Mouse (Mus musculus): ENCODE results near the gene Hdlbp. TPM values are rescaled to one million over a fixed set of nuclear protein-coding genes. Genes with fewer than 3 reads are reported as not detected.

The Hdlbp gene
- polyA plus RNA-seq, 1 experiment from 2014 or later: 205 TPM

DNA sequence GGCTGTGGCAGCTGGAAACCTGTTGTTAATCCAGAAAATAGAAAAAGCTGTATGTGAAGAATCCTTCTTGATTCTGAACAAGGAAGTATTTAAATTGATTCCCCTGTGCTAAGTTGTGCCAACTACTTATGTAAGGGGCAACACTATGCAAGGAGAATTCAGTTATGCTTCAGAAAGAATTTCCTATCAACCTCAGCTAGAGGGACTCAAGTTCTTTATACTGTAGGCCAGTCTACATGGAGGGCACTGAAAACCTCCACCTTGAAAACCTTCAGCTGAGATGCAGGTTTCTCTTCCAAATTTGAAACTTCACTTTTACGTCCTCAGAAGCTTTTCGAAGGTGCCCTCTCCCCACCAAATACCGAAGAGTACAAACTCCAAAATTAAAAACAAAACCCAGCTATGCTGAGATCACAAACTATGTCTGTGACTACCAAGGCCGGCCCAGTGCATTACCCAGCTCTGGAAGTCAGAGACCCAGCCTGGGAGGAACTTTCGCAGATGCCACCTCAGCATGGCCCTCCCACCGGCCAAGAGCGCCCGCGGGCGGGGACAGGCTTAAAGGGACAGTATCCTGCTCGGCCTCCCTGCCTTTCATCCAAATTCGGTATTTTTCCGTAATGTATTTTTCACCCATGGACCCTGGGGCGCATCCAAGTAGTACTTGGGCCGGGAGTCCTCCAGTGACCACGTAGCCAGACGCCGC is 34.1 kb downstream of the Hdlbp start:
- ATAC-seq (ENCODE audit: insufficient number of reproducible peaks, low FRiP score, low TSS enrichment, low read depth): peak; percentile 82
- Histone ChIP-seq H3K27me3 (no peaks in the 10 kb centered on the region), H3K9me3 (no peaks in the 10 kb centered on the region), H3K36me3 (peaks cover 24% of the 10 kb centered on the region), H3K4me1 (peaks cover 27% of the 10 kb centered on the region), H3K4me3 (peak overlapping the region; percentile 93), H3K27ac (peak overlapping the region; percentile 97), H3K9ac (peak overlapping the region; percentile 90), H3K4me2 (peak overlapping the region; percentile 57)
- 3% methylated on average over 18 of the region's 18 CpGs for WGBS

DNA sequence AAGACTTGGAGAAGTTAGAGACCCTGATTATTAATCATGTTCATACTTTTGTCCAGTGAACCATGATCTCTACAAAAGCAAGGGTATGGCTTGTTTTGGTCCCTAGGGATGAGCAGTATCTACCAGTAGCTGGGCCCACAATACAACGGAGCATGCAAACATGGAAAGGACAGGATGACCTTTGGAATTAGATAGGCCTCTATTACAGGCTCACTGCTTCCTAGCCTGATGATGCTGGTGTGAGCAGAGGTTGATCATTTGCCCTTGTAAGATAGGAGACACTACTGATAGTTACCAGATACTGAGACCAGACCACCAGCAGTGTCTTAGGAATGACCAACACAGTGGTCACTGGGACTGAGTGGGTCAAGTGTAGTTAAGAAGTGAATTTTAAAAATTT is 39.3 kb downstream of the Hdlbp start:
- WGBS: 90% methylated on average over 1 of the region's 1 CpGs
- ATAC-seq (ENCODE audit: insufficient number of reproducible peaks, low FRiP score, low TSS enrichment, low read depth): no peak
- H3K27me3 ChIP-seq: no peaks in the 10 kb centered on the region
- no peak overlapping the region for H3K9ac ChIP-seq
- no peak overlapping the region for H3K4me3 ChIP-seq
- no peak overlapping the region for H3K4me2 ChIP-seq
- H3K27ac ChIP-seq: no peak overlapping the region
- peaks cover 64% of the 10 kb centered on the region for H3K36me3 ChIP-seq
- H3K4me1 ChIP-seq: peaks cover 20% of the 10 kb centered on the region
- no peaks in the 10 kb centered on the region for H3K9me3 ChIP-seq

DNA sequence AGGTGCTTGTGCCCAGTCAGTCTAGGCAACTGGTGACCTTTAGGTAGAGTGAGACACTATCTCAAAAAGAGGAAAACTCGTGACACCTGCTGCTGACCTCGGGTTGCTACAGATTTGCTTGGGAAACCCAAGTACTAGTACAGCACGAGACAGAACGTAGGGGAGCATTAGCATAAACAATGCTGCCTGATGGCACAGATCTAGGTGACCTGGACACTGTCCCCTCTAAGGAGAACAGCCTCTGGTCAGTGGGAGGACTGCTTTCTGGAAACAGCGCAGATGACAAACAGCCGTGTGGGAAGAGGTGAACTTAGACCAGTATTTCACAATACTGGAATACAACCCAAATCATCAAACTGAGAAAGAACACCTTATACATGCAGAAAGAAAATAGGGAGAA is 46.5 kb downstream of the Hdlbp start:
- ATAC-seq (ENCODE audit: insufficient number of reproducible peaks, low FRiP score, low TSS enrichment, low read depth): no peak
- H3K4me2 ChIP-seq: no peak overlapping the region
- WGBS: 86% methylated on average over 6 of the region's 6 CpGs
- H3K36me3 ChIP-seq: peaks cover 85% of the 10 kb centered on the region
- H3K9me3 ChIP-seq: no peaks in the 10 kb centered on the region
- no peaks in the 10 kb centered on the region for H3K4me1 ChIP-seq
- H3K9ac ChIP-seq: no peak overlapping the region
- H3K27ac ChIP-seq: no peak overlapping the region
- no peak overlapping the region for H3K4me3 ChIP-seq
- H3K27me3 ChIP-seq: no peaks in the 10 kb centered on the region

DNA sequence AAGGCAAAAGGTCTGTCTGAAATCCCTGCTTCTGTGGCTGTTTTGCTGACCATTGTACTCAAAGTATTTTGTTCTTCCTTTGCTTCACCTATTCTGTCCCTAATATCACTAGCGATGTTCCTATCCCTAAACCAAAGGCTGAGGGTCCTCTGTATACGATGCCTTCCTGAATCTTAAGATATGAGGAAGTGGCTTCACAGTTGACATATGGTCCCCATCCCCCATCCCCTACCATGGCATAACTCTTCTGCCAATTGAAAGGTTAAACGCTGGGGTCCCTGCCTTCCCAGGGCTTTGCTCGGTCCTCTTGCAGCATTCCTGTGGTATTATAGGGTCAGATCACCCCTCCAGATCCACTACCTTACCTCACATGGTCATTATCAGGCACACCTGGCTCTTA is 75.2 kb downstream of the Hdlbp start:
- Histone ChIP-seq H3K4me3 (no peak overlapping the region), H3K36me3 (peaks cover 32% of the 10 kb centered on the region), H3K9me3 (no peaks in the 10 kb centered on the region), H3K4me1 (peaks cover 9% of the 10 kb centered on the region), H3K27ac (no peak overlapping the region), H3K4me2 (no peak overlapping the region), H3K9ac (no peak overlapping the region), H3K27me3 (no peaks in the 10 kb centered on the region)
- WGBS: 76% methylated on average over 4 of the region's 4 CpGs
- ATAC-seq (ENCODE audit: insufficient number of reproducible peaks, low FRiP score, low TSS enrichment, low read depth): no peak

- Histone ChIP-seq H3K27ac (no peak overlapping the region), H3K4me3 (peak overlapping the region; percentile 30), H3K4me1 (peaks cover 9% of the 10 kb centered on the region), H3K4me2 (peak overlapping the region; percentile 44), H3K36me3 (peaks cover 12% of the 10 kb centered on the region), H3K9me3 (no peaks in the 10 kb centered on the region), H3K27me3 (no peaks in the 10 kb centered on the region), H3K9ac (no peak overlapping the region)
- 19% methylated on average over 38 of the region's 38 CpGs for WGBS
- no peak for ATAC-seq (ENCODE audit: insufficient number of reproducible peaks, low FRiP score, low TSS enrichment, low read depth)
Measured at GRCm38 (mm10) chr1:93401191-93402052, 77.2 kb downstream of the Hdlbp start.

GRCm38 (mm10) chr1:93388906-93389305 is 89.7 kb downstream of the Hdlbp start:
- H3K27me3 ChIP-seq: no peaks in the 10 kb centered on the region
- H3K9me3 ChIP-seq: no peaks in the 10 kb centered on the region
- no peak overlapping the region for H3K4me2 ChIP-seq
- no peaks in the 10 kb centered on the region for H3K4me1 ChIP-seq
- ATAC-seq (ENCODE audit: insufficient number of reproducible peaks, low FRiP score, low TSS enrichment, low read depth): no peak
- H3K36me3 ChIP-seq: no peaks in the 10 kb centered on the region
- H3K27ac ChIP-seq: no peak overlapping the region
- no peak overlapping the region for H3K9ac ChIP-seq
- WGBS: 47% methylated on average over 2 of the region's 2 CpGs
- no peak overlapping the region for H3K4me3 ChIP-seq

DNA sequence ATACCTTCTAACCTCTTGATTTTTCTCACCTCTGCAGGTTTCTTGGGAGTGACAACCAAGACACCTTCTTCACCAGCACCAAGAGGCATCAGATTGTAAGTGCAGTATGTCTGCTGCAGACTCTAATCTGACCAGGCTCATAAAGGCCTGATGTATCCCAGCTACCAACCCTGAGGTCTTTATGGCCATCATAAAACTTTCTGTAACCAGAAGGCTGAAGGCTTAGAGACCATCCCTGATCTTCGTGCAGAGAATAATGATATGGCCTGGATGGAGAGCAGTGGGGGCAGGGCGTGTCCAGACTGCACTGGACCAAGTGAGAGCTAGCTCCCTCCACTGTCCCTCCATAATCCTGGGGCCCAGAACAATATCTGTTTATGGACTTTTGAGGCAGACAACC is 91.4 kb downstream of the Hdlbp start:
- ATAC-seq (ENCODE audit: insufficient number of reproducible peaks, low FRiP score, low TSS enrichment, low read depth): no peak
- no peaks in the 10 kb centered on the region for H3K4me1 ChIP-seq
- no peak overlapping the region for H3K4me3 ChIP-seq
- H3K27ac ChIP-seq: no peak overlapping the region
- H3K4me2 ChIP-seq: no peak overlapping the region
- no peaks in the 10 kb centered on the region for H3K36me3 ChIP-seq
- WGBS: 55% methylated on average over 2 of the region's 2 CpGs
- no peak overlapping the region for H3K9ac ChIP-seq
- no peaks in the 10 kb centered on the region for H3K9me3 ChIP-seq
- H3K27me3 ChIP-seq: no peaks in the 10 kb centered on the region

- Histone ChIP-seq H3K9ac (no peak overlapping the region), H3K4me1 (no peaks in the 10 kb centered on the region), H3K27ac (no peak overlapping the region), H3K4me2 (no peak overlapping the region), H3K9me3 (no peaks in the 10 kb centered on the region), H3K4me3 (no peak overlapping the region), H3K36me3 (no peaks in the 10 kb centered on the region), H3K27me3 (no peaks in the 10 kb centered on the region)
- ATAC-seq (ENCODE audit: insufficient number of reproducible peaks, low FRiP score, low TSS enrichment, low read depth): no peak
- 82% methylated on average over 5 of the region's 5 CpGs for WGBS
Measured at GRCm38 (mm10) chr1:93379117-93379516, 99.5 kb downstream of the Hdlbp start.

- no peaks in the 10 kb centered on the region for H3K36me3 ChIP-seq
- no peak overlapping the region for H3K9ac ChIP-seq
- H3K27ac ChIP-seq: no peak overlapping the region
- WGBS: 66% methylated on average over 5 of the region's 5 CpGs
- no peaks in the 10 kb centered on the region for H3K9me3 ChIP-seq
- no peaks in the 10 kb centered on the region for H3K4me1 ChIP-seq
- no peak for ATAC-seq (ENCODE audit: insufficient number of reproducible peaks, low FRiP score, low TSS enrichment, low read depth)
- no peak overlapping the region for H3K4me2 ChIP-seq
- H3K4me3 ChIP-seq: no peak overlapping the region
- no peaks in the 10 kb centered on the region for H3K27me3 ChIP-seq
Measured at GRCm38 (mm10) chr1:93377307-93377706, 101.3 kb downstream of the Hdlbp start.

GRCm38 (mm10) chr1:93373665-93374064 is 105.0 kb downstream of the Hdlbp start, which contains the start of gene Ano7:
Gene Ano7, plus strand, starts transcription at chr1:93373930.
- 47% methylated on average over 4 of the region's 4 CpGs for WGBS
- H3K9ac ChIP-seq: no peak within 1 kb of the TSS
- ATAC-seq (ENCODE audit: insufficient number of reproducible peaks, low FRiP score, low TSS enrichment, low read depth): 0 out of 2 replicates have a peak, but pooled peaks have one; percentile 8
- no peaks in the 10 kb centered on the region for H3K9me3 ChIP-seq
- no peak within 1 kb of the TSS for H3K27ac ChIP-seq
- H3K36me3 ChIP-seq: no peaks in the 10 kb centered on the region
- H3K27me3 ChIP-seq: no peaks in the 10 kb centered on the region
- H3K4me3 ChIP-seq: no peak within 1 kb of the TSS
- no peak within 1 kb of the TSS for H3K4me2 ChIP-seq
- no peaks in the 10 kb centered on the region for H3K4me1 ChIP-seq

- Histone ChIP-seq H3K4me2 (no peak overlapping the region), H3K27me3 (no peaks in the 10 kb centered on the region), H3K4me1 (no peaks in the 10 kb centered on the region), H3K9me3 (no peaks in the 10 kb centered on the region), H3K27ac (no peak overlapping the region), H3K9ac (no peak overlapping the region), H3K36me3 (peaks cover 61% of the 10 kb centered on the region), H3K4me3 (no peak overlapping the region)
- WGBS: 91% methylated on average over 6 of the region's 6 CpGs
- ATAC-seq (ENCODE audit: insufficient number of reproducible peaks, low FRiP score, low TSS enrichment, low read depth): no peak
Measured at GRCm38 (mm10) chr1:93365641-93366040, 113.0 kb downstream of the Hdlbp start.

GRCm38 (mm10) chr1:93362661-93363060 is 116.0 kb downstream of the Hdlbp start:
- WGBS: 84% methylated on average over 4 of the region's 4 CpGs
- Histone ChIP-seq H3K4me3 (no peak overlapping the region), H3K27me3 (no peaks in the 10 kb centered on the region), H3K4me1 (no peaks in the 10 kb centered on the region), H3K9ac (no peak overlapping the region), H3K4me2 (no peak overlapping the region), H3K27ac (no peak overlapping the region), H3K9me3 (no peaks in the 10 kb centered on the region), H3K36me3 (peaks cover 82% of the 10 kb centered on the region)
- no peak for ATAC-seq (ENCODE audit: insufficient number of reproducible peaks, low FRiP score, low TSS enrichment, low read depth)
